Mouse (Mus musculus): ENCODE measurements around the gene Cmip. TPM values are rescaled to one million over a fixed set of nuclear protein-coding genes. Genes with fewer than 3 reads are reported as not detected.

The Cmip gene
- polyA plus RNA-seq, 1 experiment, result not detected

DNA sequence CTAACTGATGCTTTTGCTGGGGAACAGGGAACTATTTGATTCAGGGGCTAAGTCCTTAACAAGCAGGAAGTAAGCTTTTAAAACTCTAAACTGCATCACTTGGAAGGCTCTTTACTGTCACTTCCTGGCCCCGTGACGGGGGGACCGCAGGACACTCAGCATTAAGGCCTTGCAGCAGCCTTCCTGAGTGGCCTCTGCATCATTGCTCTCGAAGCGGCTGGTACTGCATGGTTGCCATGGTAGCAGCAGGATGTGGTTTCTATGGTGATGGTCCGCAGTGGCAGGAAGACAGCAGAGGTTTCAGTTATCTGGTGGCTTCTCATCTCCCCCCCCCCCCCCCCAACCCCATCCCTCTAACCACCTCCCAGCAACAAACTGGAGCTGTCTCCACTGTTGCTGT is 65.2 kb downstream of the Cmip start:
- 7% methylated on average over 6 of the region's 6 CpGs for WGBS

DNA sequence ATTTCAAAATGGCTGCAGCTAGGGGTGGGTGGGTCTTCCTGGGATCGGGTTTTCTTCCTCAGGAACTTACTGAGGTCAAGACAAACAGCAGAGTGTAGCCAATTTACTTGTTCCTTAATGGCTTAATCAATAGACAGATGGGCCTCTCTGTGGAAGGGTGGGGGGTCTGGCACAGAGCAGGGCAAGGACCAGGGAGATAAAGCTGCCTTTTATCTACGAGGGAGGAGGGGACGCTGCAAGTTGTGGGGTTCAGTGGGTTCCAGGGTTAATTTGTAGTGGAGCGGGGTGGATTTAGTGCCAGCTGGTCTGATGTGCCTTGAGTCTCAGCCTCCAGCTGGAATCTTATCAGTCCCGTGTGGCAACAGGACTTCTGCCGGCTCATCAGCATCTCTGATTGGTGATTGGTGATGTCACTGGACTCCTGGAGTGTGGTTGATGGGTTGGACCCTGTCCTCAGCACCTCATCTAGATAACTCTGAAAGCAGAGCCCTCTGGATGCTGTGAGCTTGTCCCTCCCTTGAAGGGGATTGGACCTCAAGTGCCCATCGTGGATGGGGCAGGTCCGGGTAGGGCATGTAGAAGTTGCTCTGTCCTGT is 65.9 kb downstream of the Cmip start:
- TF ChIP-seq POLR2A (IDR thresholded peaks at IDR 0.05; ENCODE audit: insufficient read depth, low read depth, low read length) (no peak), CTCF (IDR thresholded peaks at IDR 0.05; ENCODE audit: insufficient read depth, low read depth, low read length) (no peak)
- Histone ChIP-seq H3K27ac (ENCODE audit: insufficient read depth, low read depth, low read length) (peak overlapping the region; percentile 89), H3K4me3 (ENCODE audit: insufficient read depth, low read depth, low read length) (no peak overlapping the region), H3K4me1 (ENCODE audit: control insufficient read depth, insufficient read depth, low read length) (peaks cover 65% of the 10 kb centered on the region)
- WGBS, result 32% methylated on average over 8 of the region's 8 CpGs

More for the DNA sequence above, 65.2 kb downstream of the Cmip start:
- TF ChIP-seq CTCF (IDR thresholded peaks at IDR 0.05; ENCODE audit: insufficient read depth, low read depth, low read length) (no peak), POLR2A (IDR thresholded peaks at IDR 0.05; ENCODE audit: insufficient read depth, low read depth, low read length) (no peak)
- Histone ChIP-seq H3K27ac (ENCODE audit: insufficient read depth, low read depth, low read length) (peak overlapping the region; percentile 89), H3K4me1 (ENCODE audit: control insufficient read depth, insufficient read depth, low read length) (peaks cover 65% of the 10 kb centered on the region), H3K4me3 (ENCODE audit: insufficient read depth, low read depth, low read length) (no peak overlapping the region)

GRCm38 (mm10) chr8:117324821-117325220 is 68.0 kb downstream of the Cmip start:
- H3K27ac ChIP-seq (ENCODE audit: insufficient read depth, low read depth, low read length), result no peak overlapping the region
- no peak for TF ChIP-seq POLR2A (IDR thresholded peaks at IDR 0.05; ENCODE audit: insufficient read depth, low read depth, low read length)
- TF ChIP-seq CTCF (IDR thresholded peaks at IDR 0.05; ENCODE audit: insufficient read depth, low read depth, low read length), result no peak
- 94% methylated on average over 9 of the region's 9 CpGs for WGBS
- H3K4me1 ChIP-seq (ENCODE audit: control insufficient read depth, insufficient read depth, low read length), result peaks cover 65% of the 10 kb centered on the region
- H3K4me3 ChIP-seq (ENCODE audit: insufficient read depth, low read depth, low read length), result no peak overlapping the region

- Histone ChIP-seq H3K4me1 (ENCODE audit: control insufficient read depth, insufficient read depth, low read length) (peaks cover 58% of the 10 kb centered on the region), H3K27ac (ENCODE audit: insufficient read depth, low read depth, low read length) (no peak overlapping the region), H3K4me3 (ENCODE audit: insufficient read depth, low read depth, low read length) (no peak overlapping the region)
- WGBS, result 90% methylated on average over 5 of the region's 5 CpGs
- no peak for TF ChIP-seq POLR2A (IDR thresholded peaks at IDR 0.05; ENCODE audit: insufficient read depth, low read depth, low read length)
- TF ChIP-seq CTCF (IDR thresholded peaks at IDR 0.05; ENCODE audit: insufficient read depth, low read depth, low read length), result no peak
Measured at GRCm38 (mm10) chr8:117326735-117327134, 69.9 kb downstream of the Cmip start.

GRCm38 (mm10) chr8:117327385-117327837 is 70.5 kb downstream of the Cmip start:
- WGBS, result 46% methylated on average over 7 of the region's 7 CpGs
- Histone ChIP-seq H3K4me3 (ENCODE audit: insufficient read depth, low read depth, low read length) (no peak overlapping the region), H3K27ac (ENCODE audit: insufficient read depth, low read depth, low read length) (peak overlapping the region; percentile 83), H3K4me1 (ENCODE audit: control insufficient read depth, insufficient read depth, low read length) (peaks cover 59% of the 10 kb centered on the region)
- TF ChIP-seq CTCF (IDR thresholded peaks at IDR 0.05; ENCODE audit: insufficient read depth, low read depth, low read length), result no peak
- no peak for TF ChIP-seq POLR2A (IDR thresholded peaks at IDR 0.05; ENCODE audit: insufficient read depth, low read depth, low read length)

GRCm38 (mm10) chr8:117328758-117329157 is 71.9 kb downstream of the Cmip start:
- Histone ChIP-seq H3K27ac (ENCODE audit: insufficient read depth, low read depth, low read length) (peak overlapping the region; percentile 73), H3K4me3 (ENCODE audit: insufficient read depth, low read depth, low read length) (no peak overlapping the region), H3K4me1 (ENCODE audit: control insufficient read depth, insufficient read depth, low read length) (peaks cover 63% of the 10 kb centered on the region)
- WGBS, result 24% methylated on average over 9 of the region's 9 CpGs
- TF ChIP-seq POLR2A (IDR thresholded peaks at IDR 0.05; ENCODE audit: insufficient read depth, low read depth, low read length), result no peak
- TF ChIP-seq CTCF (IDR thresholded peaks at IDR 0.05; ENCODE audit: insufficient read depth, low read depth, low read length), result no peak

GRCm38 (mm10) chr8:117329167-117329566 is 72.3 kb downstream of the Cmip start:
- TF ChIP-seq POLR2A (IDR thresholded peaks at IDR 0.05; ENCODE audit: insufficient read depth, low read depth, low read length) (no peak), CTCF (IDR thresholded peaks at IDR 0.05; ENCODE audit: insufficient read depth, low read depth, low read length) (no peak)
- Histone ChIP-seq H3K4me1 (ENCODE audit: control insufficient read depth, insufficient read depth, low read length) (peaks cover 62% of the 10 kb centered on the region), H3K4me3 (ENCODE audit: insufficient read depth, low read depth, low read length) (no peak overlapping the region), H3K27ac (ENCODE audit: insufficient read depth, low read depth, low read length) (peak overlapping the region; percentile 73)
- 32% methylated on average over 9 of the region's 9 CpGs for WGBS

DNA sequence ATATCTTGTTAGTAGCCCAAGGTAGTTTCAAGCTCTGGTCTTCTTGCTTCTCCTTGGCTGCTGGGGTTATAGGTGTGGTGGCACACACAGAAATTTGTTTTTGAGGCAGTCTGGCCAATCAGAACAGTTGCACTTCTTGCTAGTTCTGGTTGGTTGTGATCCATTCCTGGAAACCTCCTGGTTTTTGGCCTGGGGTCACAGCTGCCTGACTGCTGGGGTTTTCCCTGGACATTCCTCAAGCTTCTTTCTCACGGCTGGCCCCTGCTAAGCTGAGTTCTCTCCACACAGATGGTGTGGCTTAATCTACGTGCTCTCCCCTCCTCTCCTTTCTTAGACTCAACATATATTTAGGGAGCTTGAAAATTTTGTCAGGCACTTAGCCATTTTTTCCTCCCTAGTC is 73.0 kb downstream of the Cmip start:
- H3K4me3 ChIP-seq (ENCODE audit: insufficient read depth, low read depth, low read length), result no peak overlapping the region
- 12% methylated on average over 2 of the region's 2 CpGs for WGBS
- TF ChIP-seq CTCF (IDR thresholded peaks at IDR 0.05; ENCODE audit: insufficient read depth, low read depth, low read length), result no peak
- no peak for TF ChIP-seq POLR2A (IDR thresholded peaks at IDR 0.05; ENCODE audit: insufficient read depth, low read depth, low read length)
- peak overlapping the region; percentile 31; the same call in 1 of the 2 replicates for H3K27ac ChIP-seq (ENCODE audit: insufficient read depth, low read depth, low read length)
- peaks cover 61% of the 10 kb centered on the region for H3K4me1 ChIP-seq (ENCODE audit: control insufficient read depth, insufficient read depth, low read length)

- Histone ChIP-seq H3K4me1 (ENCODE audit: control insufficient read depth, insufficient read depth, low read length) (peaks cover 60% of the 10 kb centered on the region), H3K4me3 (ENCODE audit: insufficient read depth, low read depth, low read length) (no peak overlapping the region), H3K27ac (ENCODE audit: insufficient read depth, low read depth, low read length) (peak overlapping the region; percentile 77)
- WGBS, result 45% methylated on average over 27 of the region's 27 CpGs
- TF ChIP-seq CTCF (IDR thresholded peaks at IDR 0.05; ENCODE audit: insufficient read depth, low read depth, low read length), result no peak
- no peak for TF ChIP-seq POLR2A (IDR thresholded peaks at IDR 0.05; ENCODE audit: insufficient read depth, low read depth, low read length)
Measured at GRCm38 (mm10) chr8:117332229-117333010, 75.6 kb downstream of the Cmip start.
